Mouse (Mus musculus) heart, embryonic 16.5 days (tissue): ENCODE results near the gene E130114P18Rik. TPM values are rescaled to one million over a fixed set of nuclear protein-coding genes. Genes with fewer than 3 reads are reported as not detected.

Experiments used
- ATAC-seq: fragments of 200-750 bp; cut with Nextera tagmentation; replicated peaks from 2 replicates; pipeline ENCODE4 v1.8.0; 2017; ENCODE audit warnings: moderate number of reproducible peaks; ENCODE audit not compliant: insufficient read depth, low FRiP score; ENCODE audit errors: extremely low read depth
- H3K27ac ChIP-seq: fragments of 300-500 bp; sonication (generic); 2 replicates; pipeline ENCODE4 v1.5.1; 2014; ENCODE audit warnings: mild to moderate bottlenecking, low read length, control low read depth, moderate library complexity
- H3K27me3 ChIP-seq: fragments of 300-500 bp; sonication (generic); 2 replicates; pipeline ENCODE4 v1.6.1; 2014; ENCODE audit warnings: low read length, mixed read lengths; ENCODE audit not compliant: control insufficient read depth, insufficient read depth
- H3K36me3 ChIP-seq: fragments of 300-500 bp; sonication (generic); 2 replicates; pipeline ENCODE4 v1.6.1; 2014; ENCODE audit not compliant: control insufficient read depth, insufficient read depth
- H3K4me1 ChIP-seq: fragments of 300-500 bp; sonication (generic); 2 replicates; pipeline ENCODE4 v1.6.1; 2014; ENCODE audit warnings: low read length, mixed read lengths; ENCODE audit not compliant: control insufficient read depth, insufficient read depth
- H3K4me2 ChIP-seq: fragments of 300-500 bp; sonication (generic); 2 replicates; pipeline ENCODE4 v1.6.1; 2014; ENCODE audit warnings: low read depth, mild to moderate bottlenecking, control low read depth, low read length
- H3K4me3 ChIP-seq: fragments of 300-500 bp; sonication (generic); 2 replicates; pipeline ENCODE4 v1.5.1; 2014; ENCODE audit warnings: mild to moderate bottlenecking, control low read depth, low read length
- H3K9ac ChIP-seq: fragments of 300-500 bp; sonication (generic); 2 replicates; pipeline ENCODE4 v1.6.1; 2014; ENCODE audit warnings: low read length, control low read depth
- H3K9me3 ChIP-seq: fragments of 300-500 bp; sonication (generic); replicated peaks from 2 replicates; pipeline ENCODE4 v1.6.1; 2016; ENCODE audit warnings: low read length; ENCODE audit not compliant: control insufficient read depth
- WGBS: fragments of 180-500 bp; shearing (Covaris S2); extraction: QIAGEN DNeasy Blood & Tissue Kit; methylation state at CpG from one replicate; pipeline ENCODE4 v1.1.7; 2014; 5-methylcytosine and 5-hydroxymethylcytosine counted together
- polyA plus RNA-seq: library from polyadenylated mRNA; unstranded; fragments of >200 nt; fragmentation: Nextera tagmentation; extraction: Ambion mirVana; gene quantifications from 2 replicates; pipeline ENCODE4 v1.2.1, GENCODE M21; 2015

The E130114P18Rik gene
- polyA plus RNA-seq, 1 experiment from 2014 or later, result 0.75 TPM

GRCm38 (mm10) chr4:97585170-97585569 lies 192.7 kb downstream of the E130114P18Rik start:
- ATAC-seq, result no peak
- no peak overlapping the region for H3K27ac ChIP-seq
- WGBS, result 86% methylated on average over 7 of the region's 7 CpGs

GRCm38 (mm10) chr4:97584445-97585130 lies 193.3 kb downstream of the E130114P18Rik start:
- H3K27me3 ChIP-seq, result no peaks in the 10 kb centered on the region
- no peak overlapping the region for H3K9ac ChIP-seq
- WGBS, result 82% methylated on average over 9 of the region's 9 CpGs
- H3K9me3 ChIP-seq, result no peaks in the 10 kb centered on the region
- no peak for ATAC-seq
- H3K36me3 ChIP-seq, result no peaks in the 10 kb centered on the region
- no peak overlapping the region for H3K4me2 ChIP-seq
- H3K4me3 ChIP-seq, result no peak overlapping the region
- no peak overlapping the region for H3K27ac ChIP-seq
- H3K4me1 ChIP-seq, result no peaks in the 10 kb centered on the region

More at GRCm38 (mm10) chr4:97585170-97585569, 192.7 kb downstream of the E130114P18Rik start:
- no peak overlapping the region for H3K4me3 ChIP-seq
- H3K9me3 ChIP-seq, result no peaks in the 10 kb centered on the region
- no peaks in the 10 kb centered on the region for H3K4me1 ChIP-seq
- H3K4me2 ChIP-seq, result no peak overlapping the region
- no peaks in the 10 kb centered on the region for H3K36me3 ChIP-seq
- no peaks in the 10 kb centered on the region for H3K27me3 ChIP-seq
- no peak overlapping the region for H3K9ac ChIP-seq

GRCm38 (mm10) chr4:97582796-97583430 lies 195.0 kb downstream of the E130114P18Rik start:
- Histone ChIP-seq H3K4me1 (no peaks in the 10 kb centered on the region), H3K4me3 (no peak overlapping the region), H3K27ac (no peak overlapping the region), H3K9ac (no peak overlapping the region), H3K4me2 (peak overlapping the region; percentile 33), H3K36me3 (no peaks in the 10 kb centered on the region), H3K9me3 (no peaks in the 10 kb centered on the region), H3K27me3 (no peaks in the 10 kb centered on the region)
- WGBS, result 62% methylated on average over 15 of the region's 15 CpGs
- no peak for ATAC-seq

DNA sequence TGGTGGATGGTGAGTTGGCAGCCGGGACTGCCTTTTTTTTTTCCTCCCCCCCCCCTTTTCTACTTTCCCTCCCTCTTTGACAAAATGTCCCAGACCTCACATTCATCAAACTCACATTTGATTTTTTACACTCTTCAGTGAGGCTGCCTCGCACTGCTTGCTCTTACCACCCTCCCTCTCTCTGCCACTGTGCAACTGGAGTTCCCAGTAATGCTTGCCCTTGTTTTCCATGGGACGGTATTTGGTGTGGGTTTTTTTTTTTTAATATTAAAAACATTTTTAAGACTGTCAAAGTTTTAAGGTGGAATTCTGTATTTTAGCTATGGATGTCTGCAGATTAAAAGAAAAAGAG lies 195.8 kb downstream of the E130114P18Rik start:
- Histone ChIP-seq H3K36me3 (no peaks in the 10 kb centered on the region), H3K4me2 (no peak overlapping the region), H3K9ac (no peak overlapping the region), H3K9me3 (no peaks in the 10 kb centered on the region), H3K27ac (no peak overlapping the region), H3K4me1 (no peaks in the 10 kb centered on the region), H3K27me3 (no peaks in the 10 kb centered on the region), H3K4me3 (no peak overlapping the region)
- no peak for ATAC-seq
- 59% methylated on average over 3 of the region's 3 CpGs for WGBS

- no peak overlapping the region for H3K9ac ChIP-seq
- H3K27ac ChIP-seq, result no peak overlapping the region
- no peaks in the 10 kb centered on the region for H3K36me3 ChIP-seq
- WGBS, result 48% methylated on average over 12 of the region's 12 CpGs
- ATAC-seq, result no peak
- H3K9me3 ChIP-seq, result no peaks in the 10 kb centered on the region
- H3K27me3 ChIP-seq, result no peaks in the 10 kb centered on the region
- H3K4me3 ChIP-seq, result no peak overlapping the region
- no peaks in the 10 kb centered on the region for H3K4me1 ChIP-seq
- no peak overlapping the region for H3K4me2 ChIP-seq
Observed at GRCm38 (mm10) chr4:97581314-97582063, 196.4 kb downstream of the E130114P18Rik start.

DNA sequence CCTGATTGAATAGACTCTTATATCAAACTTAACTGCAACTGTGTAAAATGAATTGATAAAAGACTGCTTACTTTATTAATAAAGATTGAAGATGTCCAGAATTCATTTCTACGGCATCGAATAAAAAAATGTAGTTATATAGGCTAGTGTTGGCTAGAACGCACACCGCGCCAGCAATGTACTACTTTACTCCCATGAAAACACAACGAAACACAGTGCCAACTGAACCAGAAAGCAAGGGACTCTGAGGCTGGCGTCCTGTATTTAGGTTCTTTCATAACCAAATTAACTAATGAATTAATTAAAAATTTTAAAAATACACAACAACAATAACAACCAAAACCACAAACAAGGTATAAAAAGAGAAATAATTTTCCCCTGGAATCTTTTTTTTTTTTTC lies 197.0 kb downstream of the E130114P18Rik start:
- no peak overlapping the region for H3K27ac ChIP-seq
- no peak overlapping the region for H3K9ac ChIP-seq
- 94% methylated on average over 7 of the region's 7 CpGs for WGBS
- no peaks in the 10 kb centered on the region for H3K36me3 ChIP-seq
- H3K27me3 ChIP-seq, result no peaks in the 10 kb centered on the region
- H3K9me3 ChIP-seq, result no peaks in the 10 kb centered on the region
- no peak overlapping the region for H3K4me3 ChIP-seq
- no peak overlapping the region for H3K4me2 ChIP-seq
- no peak for ATAC-seq
- no peaks in the 10 kb centered on the region for H3K4me1 ChIP-seq

- no peak overlapping the region for H3K27ac ChIP-seq
- H3K36me3 ChIP-seq, result no peaks in the 10 kb centered on the region
- H3K9ac ChIP-seq, result no peak overlapping the region
- 84% methylated on average over 9 of the region's 9 CpGs for WGBS
- H3K4me1 ChIP-seq, result no peaks in the 10 kb centered on the region
- no peak for ATAC-seq
- H3K9me3 ChIP-seq, result no peaks in the 10 kb centered on the region
- H3K4me3 ChIP-seq, result no peak overlapping the region
- H3K4me2 ChIP-seq, result no peak overlapping the region
- H3K27me3 ChIP-seq, result no peaks in the 10 kb centered on the region
Observed at GRCm38 (mm10) chr4:97578571-97579165, 199.2 kb downstream of the E130114P18Rik start.

DNA sequence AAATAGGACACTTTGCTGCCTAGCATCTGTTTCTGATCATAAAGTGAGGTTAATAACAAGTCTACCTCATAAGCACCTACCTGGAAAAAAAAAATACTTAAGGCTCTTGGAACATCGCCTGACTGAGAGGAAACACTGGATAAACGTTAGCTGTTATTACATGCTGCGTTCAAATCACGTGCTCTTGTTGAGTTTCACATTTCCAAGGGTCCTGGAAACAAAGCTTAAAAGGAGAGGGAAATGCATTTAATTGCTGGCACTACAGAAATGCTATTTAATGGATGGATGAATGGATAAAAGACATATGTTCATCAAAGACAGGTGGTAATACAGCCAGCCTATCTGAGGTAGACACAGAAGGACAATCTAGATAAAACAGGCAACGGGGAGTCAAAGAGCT lies 200.4 kb downstream of the E130114P18Rik start:
- no peak overlapping the region for H3K27ac ChIP-seq
- no peak overlapping the region for H3K9ac ChIP-seq
- no peak for ATAC-seq
- H3K4me1 ChIP-seq, result no peaks in the 10 kb centered on the region
- H3K27me3 ChIP-seq, result no peaks in the 10 kb centered on the region
- 68% methylated on average over 5 of the region's 5 CpGs for WGBS
- no peak overlapping the region for H3K4me3 ChIP-seq
- no peaks in the 10 kb centered on the region for H3K9me3 ChIP-seq
- no peaks in the 10 kb centered on the region for H3K36me3 ChIP-seq
- H3K4me2 ChIP-seq, result no peak overlapping the region

DNA sequence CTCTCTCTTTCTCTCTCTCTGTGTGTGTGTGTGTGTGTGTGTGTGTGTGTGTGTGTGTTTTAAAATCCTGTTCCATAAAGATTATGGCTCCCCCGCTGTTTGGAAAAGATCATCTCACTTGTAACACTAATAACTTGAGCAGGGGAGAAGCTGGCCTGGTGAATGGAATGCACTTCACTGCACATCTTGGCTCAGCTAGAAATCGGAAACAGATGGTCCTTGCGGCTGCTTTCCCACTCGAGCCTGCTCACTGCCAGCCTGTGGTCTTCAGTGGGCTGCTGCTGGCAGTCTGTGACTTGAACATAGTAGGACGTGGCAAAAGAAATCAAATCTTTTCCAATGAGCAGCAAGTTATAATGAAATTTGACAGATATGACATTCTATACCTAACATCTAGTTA lies 202.4 kb downstream of the E130114P18Rik start:
- Histone ChIP-seq H3K27me3 (no peaks in the 10 kb centered on the region), H3K4me3 (no peak overlapping the region), H3K9ac (no peak overlapping the region), H3K4me1 (no peaks in the 10 kb centered on the region), H3K27ac (no peak overlapping the region), H3K36me3 (no peaks in the 10 kb centered on the region), H3K9me3 (no peaks in the 10 kb centered on the region), H3K4me2 (no peak overlapping the region)
- ATAC-seq, result no peak
- 26% methylated on average over 5 of the region's 5 CpGs for WGBS
